Mouse (Mus musculus) heart, adult 2 months (tissue): ENCODE data around the gene Mapk7.

Experiments
- CTCF ChIP-seq: fragments of 200-600 bp; IDR thresholded peaks from 2 replicates; pipeline ENCODE4 v1.8.1; 2022; ENCODE audit warnings: antibody characterized with exemption, mild to moderate bottlenecking, moderate library complexity
- POLR2A ChIP-seq: fragments of 200-500 bp; IDR thresholded peaks from 2 replicates; pipeline ENCODE4 v1.6.1; 2011; ENCODE audit warnings: mild to moderate bottlenecking, low read depth, low read length, control low read depth; ENCODE audit not compliant: insufficient read depth

DNA sequence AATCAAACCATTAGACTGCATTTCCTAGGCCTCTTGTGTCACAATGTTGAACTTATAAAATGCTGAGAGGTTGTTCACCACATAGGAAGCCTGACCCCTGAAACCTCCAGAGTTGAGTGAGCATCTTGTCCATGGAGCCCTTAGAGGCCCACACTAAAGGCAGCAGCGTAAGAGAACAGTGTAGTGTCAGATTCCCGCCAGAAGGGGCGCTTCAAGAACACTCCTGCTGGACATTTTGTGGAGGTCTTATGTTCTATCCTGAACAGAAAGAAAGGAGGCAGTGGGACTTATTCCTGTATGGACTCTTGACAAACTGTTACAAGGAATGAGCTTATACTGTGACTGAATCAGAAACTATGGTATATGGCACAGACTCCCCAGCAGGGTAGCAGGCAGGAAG lies 20.7 kb upstream of the Mapk7 start:
- TF ChIP-seq CTCF (peak; percentile 78), POLR2A (no peak)
